Mouse (Mus musculus): ENCODE results near the gene Cpa2. TPM values are rescaled to one million over a fixed set of nuclear protein-coding genes. Genes with fewer than 3 reads are reported as not detected.

Cpa2 gene
- total RNA-seq, 1 experiment, result 1.7 TPM

GRCm38 (mm10) chr6:30526586-30527515 lies 14.5 kb upstream of the Cpa2 start:
- H3K36me3 ChIP-seq (ENCODE audit: control insufficient read depth, insufficient read depth, low read length, poor library complexity, severe bottlenecking), result no peaks in the 10 kb centered on the region
- peak overlapping the region; percentile 94 for H3K27ac ChIP-seq (ENCODE audit: insufficient read depth, low read depth, low read length, poor library complexity, severe bottlenecking)
- TF ChIP-seq HCFC1 (IDR thresholded peaks at IDR 0.05; ENCODE audit: borderline replicate concordance, insufficient read depth, low read length), result no peak
- no peak for TF ChIP-seq CHD2 (IDR thresholded peaks at IDR 0.05; ENCODE audit: low read depth, low read length)
- peak overlapping the region; percentile 34 to 35 for H3K4me3 ChIP-seq (ENCODE audit: insufficient read depth in 1 of 2, low read depth in 1 of 2, low read length in 2 of 2, poor library complexity in 1 of 2, severe bottlenecking in 1 of 2)
- no peaks in the 10 kb centered on the region for H3K9me3 ChIP-seq (ENCODE audit: control insufficient read depth, insufficient read depth, low read depth, low read length)
- H3K4me1 ChIP-seq (ENCODE audit: control insufficient read depth in 2 of 2, insufficient read depth in 2 of 2, low read length in 2 of 2, poor library complexity in 1 of 2), result peaks cover 10 to 26% of the 10 kb centered on the region in 2 experiments; a peak in 3 of 4 replicates
- H3K9ac ChIP-seq (ENCODE audit: insufficient read depth, low read depth, low read length, poor library complexity, severe bottlenecking), result peak overlapping the region; percentile 73
- peak; percentile 37 for DNase-seq (ENCODE audit: low read depth, low spot score)
- in situ Hi-C loops (cut with MboI; ENCODE audit: low sequenced_read_pairs in 2 of 2, unreplicated experiment in 2 of 2), result no loop called here

GRCm38 (mm10) chr6:30528800-30529199 lies 12.6 kb upstream of the Cpa2 start:
- H3K27ac ChIP-seq (ENCODE audit: insufficient read depth, low read depth, low read length, poor library complexity, severe bottlenecking), result no peak overlapping the region
- H3K36me3 ChIP-seq (ENCODE audit: control insufficient read depth, insufficient read depth, low read length, poor library complexity, severe bottlenecking), result no peaks in the 10 kb centered on the region
- DNase-seq (ENCODE audit: low read depth, low spot score), result no peak
- no peaks in the 10 kb centered on the region for H3K9me3 ChIP-seq (ENCODE audit: control insufficient read depth, insufficient read depth, low read depth, low read length)
- in situ Hi-C loops (cut with MboI; ENCODE audit: low sequenced_read_pairs in 2 of 2, unreplicated experiment in 2 of 2), result no loop called here
- no peak for TF ChIP-seq MAFK (IDR thresholded peaks at IDR 0.05; ENCODE audit: insufficient read depth, low read depth, low read length)
- TF ChIP-seq CHD2 (IDR thresholded peaks at IDR 0.05; ENCODE audit: low read depth, low read length), result no peak
- no peak for TF ChIP-seq HCFC1 (IDR thresholded peaks at IDR 0.05; ENCODE audit: borderline replicate concordance, insufficient read depth, low read length)
- TF ChIP-seq ZC3H11A (IDR thresholded peaks at IDR 0.05; ENCODE audit: borderline replicate concordance, low read depth, low read length), result no peak
- no peak for TF ChIP-seq ZNF384 (IDR thresholded peaks at IDR 0.05; ENCODE audit: low read depth, low read length)
- peaks cover 10 to 23% of the 10 kb centered on the region in 2 experiments; a peak in 3 of 4 replicates for H3K4me1 ChIP-seq (ENCODE audit: control insufficient read depth in 2 of 2, insufficient read depth in 2 of 2, low read length in 2 of 2, poor library complexity in 1 of 2)
- no peak overlapping the region for H3K9ac ChIP-seq (ENCODE audit: insufficient read depth, low read depth, low read length, poor library complexity, severe bottlenecking)
- H3K4me3 ChIP-seq (ENCODE audit: insufficient read depth in 1 of 2, low read depth in 1 of 2, low read length in 2 of 2, poor library complexity in 1 of 2, severe bottlenecking in 1 of 2), result no peak overlapping the region

GRCm38 (mm10) chr6:30535340-30535739 lies 6.0 kb upstream of the Cpa2 start:
- peak; percentile 64 for DNase-seq (ENCODE audit: low read depth, low spot score)
- in situ Hi-C loops (cut with MboI; ENCODE audit: low sequenced_read_pairs in 2 of 2, unreplicated experiment in 2 of 2), result loop anchor here in 1 of 2 experiments (10.0 kb wide), 1 partner anchor 499 kb away; no protein-coding TSS in a partner anchor

GRCm38 (mm10) chr6:30538240-30538639 lies 3.1 kb upstream of the Cpa2 start:
- no peak for TF ChIP-seq ZC3H11A (IDR thresholded peaks at IDR 0.05; ENCODE audit: borderline replicate concordance, low read depth, low read length)
- no peaks in the 10 kb centered on the region for H3K36me3 ChIP-seq (ENCODE audit: control insufficient read depth, insufficient read depth, low read length, poor library complexity, severe bottlenecking)
- no peak for DNase-seq (ENCODE audit: low read depth, low spot score)
- H3K9me3 ChIP-seq (ENCODE audit: control insufficient read depth, insufficient read depth, low read depth, low read length), result no peaks in the 10 kb centered on the region
- H3K4me3 ChIP-seq (ENCODE audit: insufficient read depth in 1 of 2, low read depth in 1 of 2, low read length in 2 of 2, poor library complexity in 1 of 2, severe bottlenecking in 1 of 2), result no peak overlapping the region
- no peak overlapping the region for H3K9ac ChIP-seq (ENCODE audit: insufficient read depth, low read depth, low read length, poor library complexity, severe bottlenecking)
- H3K27ac ChIP-seq (ENCODE audit: insufficient read depth, low read depth, low read length, poor library complexity, severe bottlenecking), result no peak overlapping the region
- peaks cover 0 to 1% of the 10 kb centered on the region in 2 experiments; a peak in 1 of 4 replicates for H3K4me1 ChIP-seq (ENCODE audit: control insufficient read depth in 2 of 2, insufficient read depth in 2 of 2, low read length in 2 of 2, poor library complexity in 1 of 2)
- in situ Hi-C loops (cut with MboI; ENCODE audit: low sequenced_read_pairs in 2 of 2, unreplicated experiment in 2 of 2), result loop anchor here in 1 of 2 experiments (10.0 kb wide), 1 partner anchor 497 kb away; no protein-coding TSS in a partner anchor

More at GRCm38 (mm10) chr6:30535340-30535739, 6.0 kb upstream of the Cpa2 start:
- Histone ChIP-seq H3K36me3 (ENCODE audit: control insufficient read depth, insufficient read depth, low read length, poor library complexity, severe bottlenecking) (no peaks in the 10 kb centered on the region), H3K27ac (ENCODE audit: insufficient read depth, low read depth, low read length, poor library complexity, severe bottlenecking) (no peak overlapping the region), H3K4me3 (ENCODE audit: insufficient read depth in 1 of 2, low read depth in 1 of 2, low read length in 2 of 2, poor library complexity in 1 of 2, severe bottlenecking in 1 of 2) (no peak overlapping the region), H3K4me1 (ENCODE audit: control insufficient read depth in 2 of 2, insufficient read depth in 2 of 2, low read length in 2 of 2, poor library complexity in 1 of 2) (peaks cover 0 to 1% of the 10 kb centered on the region in 2 experiments; a peak in 1 of 4 replicates), H3K9ac (ENCODE audit: insufficient read depth, low read depth, low read length, poor library complexity, severe bottlenecking) (no peak overlapping the region), H3K9me3 (ENCODE audit: control insufficient read depth, insufficient read depth, low read depth, low read length) (no peaks in the 10 kb centered on the region)
- TF ChIP-seq HCFC1 (IDR thresholded peaks at IDR 0.05; ENCODE audit: borderline replicate concordance, insufficient read depth, low read length) (no peak), MAFK (IDR thresholded peaks at IDR 0.05; ENCODE audit: insufficient read depth, low read depth, low read length) (no peak), ZC3H11A (IDR thresholded peaks at IDR 0.05; ENCODE audit: borderline replicate concordance, low read depth, low read length) (peak; percentile 87), CHD2 (IDR thresholded peaks at IDR 0.05; ENCODE audit: low read depth, low read length) (no peak)

All from ES-E14 (cell line).